Mouse (Mus musculus) G1E (cell line): ENCODE results near the gene Inhbb. TPM values are rescaled to one million over a fixed set of nuclear protein-coding genes. Genes with fewer than 3 reads are reported as not detected.

Experiments
- ATAC-seq: 2 replicates; pipeline ENCODE4 v1.8.0; 2016; ENCODE audit warnings: mild to moderate bottlenecking; ENCODE audit not compliant: insufficient number of reproducible peaks, poor library complexity, low FRiP score, severe bottlenecking; ENCODE audit errors: extremely low read depth
- DNase-seq: peaks from one replicate; pipeline ENCODE4 v3.0.0; 2012; ENCODE audit warnings: low spot score
- H3K27me3 ChIP-seq: 2 replicates; pipeline ENCODE4 v1.6.1; 2012; ENCODE audit warnings: mild to moderate bottlenecking, low read length, inconsistent platforms; ENCODE audit not compliant: insufficient read depth
- H3K36me3 ChIP-seq: replicated peaks from 2 replicates; pipeline ENCODE3; 2012; ENCODE audit warnings: mild to moderate bottlenecking, inconsistent platforms
- H3K4me1 ChIP-seq: 2 replicates; pipeline ENCODE4 v1.6.1; 2012; ENCODE audit warnings: low read depth, low read length, inconsistent platforms, mixed read lengths; ENCODE audit not compliant: insufficient read depth
- H3K4me3 ChIP-seq: 2 replicates; pipeline ENCODE4 v1.5.1; 2012; ENCODE audit warnings: low read depth, mild to moderate bottlenecking, inconsistent platforms, low read length, moderate library complexity, mixed read lengths
- H3K9me3 ChIP-seq: replicated peaks from 2 replicates; pipeline ENCODE4 v1.6.1; 2012; ENCODE audit warnings: inconsistent platforms
- CTCF ChIP-seq: IDR thresholded peaks from 2 replicates; pipeline ENCODE4 v1.5.1; 2012; ENCODE audit warnings: low read depth, low read length, inconsistent platforms, mixed read lengths
- GATA1 ChIP-seq: IDR thresholded peaks from 2 replicates; pipeline ENCODE4 v1.6.1; 2012; ENCODE audit warnings: borderline replicate concordance, low read length, inconsistent platforms, mixed read lengths
- GATA2 ChIP-seq: IDR thresholded peaks from 2 replicates; pipeline ENCODE4 v1.6.1; 2012; ENCODE audit warnings: low read depth, low read length, inconsistent platforms, borderline replicate concordance
- POLR2AphosphoS5 ChIP-seq: IDR thresholded peaks from 2 replicates; pipeline ENCODE4 v1.6.1; 2012; ENCODE audit warnings: low read depth, low read length, inconsistent platforms; ENCODE audit not compliant: insufficient replicate concordance
- TAL1 ChIP-seq: conservative IDR thresholded peaks from 2 replicates; pipeline ENCODE4 v1.6.1; 2012; ENCODE audit warnings: low read depth, low read length, inconsistent platforms, mixed read lengths
- polyA plus RNA-seq: library from polyadenylated mRNA; stranded (reverse); fragments of >175 nt; gene quantifications from 2 replicates; pipeline ENCODE4 v1.2.3, GENCODE M21; 2012
- total RNA-seq, 2 experiments: library from RNA; stranded (forward) in 1 of 2; stranded (reverse) in 1 of 2; fragments of 200-1000 nt in 1 of 2; fragments of >200 nt in 1 of 2; fragmentation: Nextera tagmentation in 1 of 2; gene quantifications; 2 replicates each; pipeline ENCODE4 v1.2.3; 2014 to 2017

Inhbb gene
- total and polyA plus RNA-seq, 3 experiments: 0.05 TPM; not detected in 2

DNA sequence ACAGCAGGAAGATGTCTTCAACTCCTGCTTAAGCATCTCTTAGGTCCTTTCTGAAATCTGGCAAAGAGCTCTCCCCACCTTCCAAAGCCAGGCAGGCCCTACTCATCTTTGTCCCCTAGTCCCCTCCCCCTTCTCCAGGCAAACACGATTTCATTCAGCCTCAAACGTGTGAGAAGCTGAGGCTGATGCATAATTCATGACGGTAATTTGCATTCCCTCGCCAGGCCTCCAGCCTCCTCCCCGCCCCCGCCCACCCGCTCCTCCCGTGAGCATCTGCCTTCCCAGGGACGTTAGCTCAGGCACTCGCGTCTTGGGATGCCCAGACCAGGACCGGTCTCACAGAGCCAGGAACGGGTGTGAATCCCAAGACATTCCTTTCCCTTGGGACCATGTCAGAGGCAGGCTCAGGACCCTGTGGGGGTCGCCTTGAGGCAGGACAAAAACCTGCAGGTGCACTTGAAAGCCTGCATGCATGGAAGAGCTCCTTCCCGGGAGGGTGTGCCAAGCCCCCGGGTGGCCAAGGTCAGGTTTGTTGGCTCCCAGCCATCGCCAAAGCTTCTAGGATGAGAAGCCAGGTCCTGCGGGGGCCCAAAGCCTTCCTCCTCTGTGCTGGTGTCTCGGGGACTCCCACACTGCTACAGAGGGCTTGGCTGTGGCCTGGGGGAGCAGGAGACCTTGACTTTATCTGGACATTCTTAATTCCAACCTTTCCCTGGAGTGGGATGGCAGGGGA, 33.2 kb downstream of the Inhbb start:
- Histone ChIP-seq H3K36me3 (no peaks in the 10 kb centered on the region), H3K4me3 (no peak overlapping the region), H3K27me3 (no peaks in the 10 kb centered on the region), H3K9me3 (peaks cover 60% of the 10 kb centered on the region), H3K4me1 (no peaks in the 10 kb centered on the region)
- ATAC-seq (no peak), DNase-seq (no peak)
- TF ChIP-seq GATA2: no peak
- TF ChIP-seq POLR2AphosphoS5: no peak
- no peak for TF ChIP-seq CTCF
- TF ChIP-seq TAL1: no peak
- TF ChIP-seq GATA1: no peak

DNA sequence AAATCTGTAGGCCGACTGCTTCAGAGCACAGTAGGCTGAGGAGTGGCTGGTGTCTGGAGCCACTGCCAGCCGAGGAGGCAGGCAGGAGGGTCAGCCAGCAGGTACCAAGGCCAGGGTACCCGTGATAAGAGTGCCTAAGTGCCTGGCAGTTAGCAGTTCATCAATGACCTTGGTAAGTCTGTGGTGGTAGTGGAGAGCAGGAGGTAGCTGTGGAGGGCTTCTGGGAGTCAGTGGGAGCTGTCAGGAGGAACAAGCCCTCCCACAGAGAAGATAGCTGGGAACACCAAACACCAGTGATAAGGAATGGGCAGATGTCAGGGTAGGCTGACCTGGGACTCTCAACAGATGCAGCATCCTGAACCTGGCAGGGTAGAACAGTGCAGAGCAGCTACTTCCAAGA, 35.7 kb downstream of the Inhbb start:
- DNase-seq (no peak), ATAC-seq (no peak)
- Histone ChIP-seq H3K4me1 (no peaks in the 10 kb centered on the region), H3K9me3 (peaks cover 63% of the 10 kb centered on the region), H3K36me3 (no peaks in the 10 kb centered on the region), H3K4me3 (no peak overlapping the region), H3K27me3 (no peaks in the 10 kb centered on the region)
- TF ChIP-seq GATA2: no peak
- no peak for TF ChIP-seq CTCF
- no peak for TF ChIP-seq TAL1
- TF ChIP-seq GATA1: no peak
- no peak for TF ChIP-seq POLR2AphosphoS5

DNA sequence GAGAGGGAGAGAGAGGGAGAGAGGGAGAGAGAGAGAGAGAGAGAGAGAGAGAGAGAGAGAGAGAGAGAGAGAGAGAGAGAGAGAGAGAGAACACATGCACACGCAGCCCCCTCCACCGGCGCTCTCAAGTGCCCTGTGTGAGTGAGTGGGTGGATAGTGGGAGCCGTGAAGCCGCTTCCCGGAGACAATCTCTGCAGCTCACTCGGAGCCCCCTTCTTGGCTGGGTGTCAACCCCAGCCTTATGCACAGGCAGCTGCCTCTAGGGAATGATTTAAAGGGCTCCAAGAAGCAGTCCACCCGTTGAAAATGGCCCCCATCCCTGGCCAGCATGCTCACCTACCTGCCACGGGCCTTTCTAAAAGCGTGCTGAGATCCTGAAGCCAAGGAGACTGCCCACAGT, 38.1 kb downstream of the Inhbb start:
- no peak for DNase-seq
- H3K36me3 ChIP-seq: no peaks in the 10 kb centered on the region

DNA sequence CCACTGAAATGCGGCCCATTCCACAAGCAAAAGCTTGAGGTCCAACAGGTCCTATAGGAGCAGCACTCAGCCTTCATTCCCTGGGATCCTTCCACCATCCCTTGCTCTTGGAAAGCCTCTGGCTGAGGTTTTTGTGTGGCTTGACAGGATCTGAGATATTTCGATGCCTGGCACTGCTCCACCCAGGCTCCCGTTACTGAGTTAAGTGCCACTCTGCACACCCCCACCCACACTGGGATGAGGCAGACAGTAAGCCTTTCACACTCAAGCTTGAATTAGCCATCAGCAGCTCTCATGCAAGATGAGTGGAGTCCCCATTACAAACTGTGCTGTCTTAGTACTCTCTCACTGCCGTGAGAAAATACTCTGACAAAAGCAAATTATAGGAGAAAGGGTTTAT, 41.4 kb downstream of the Inhbb start:
- peaks cover 63% of the 10 kb centered on the region for H3K9me3 ChIP-seq
- no peaks in the 10 kb centered on the region for H3K4me1 ChIP-seq
- no peaks in the 10 kb centered on the region for H3K36me3 ChIP-seq
- TF ChIP-seq TAL1 (no peak), POLR2AphosphoS5 (no peak), GATA2 (no peak), GATA1 (no peak), CTCF (no peak)
- ATAC-seq (no peak), DNase-seq (no peak)
- no peaks in the 10 kb centered on the region for H3K27me3 ChIP-seq
- H3K4me3 ChIP-seq: no peak overlapping the region

More for the DNA sequence above, 38.1 kb downstream of the Inhbb start:
- TF ChIP-seq GATA1 (no peak), POLR2AphosphoS5 (no peak), CTCF (no peak), GATA2 (no peak), TAL1 (no peak)
- no peak overlapping the region for H3K4me3 ChIP-seq
- no peaks in the 10 kb centered on the region for H3K4me1 ChIP-seq
- ATAC-seq: no peak
- no peaks in the 10 kb centered on the region for H3K27me3 ChIP-seq
- peaks cover 65% of the 10 kb centered on the region for H3K9me3 ChIP-seq

DNA sequence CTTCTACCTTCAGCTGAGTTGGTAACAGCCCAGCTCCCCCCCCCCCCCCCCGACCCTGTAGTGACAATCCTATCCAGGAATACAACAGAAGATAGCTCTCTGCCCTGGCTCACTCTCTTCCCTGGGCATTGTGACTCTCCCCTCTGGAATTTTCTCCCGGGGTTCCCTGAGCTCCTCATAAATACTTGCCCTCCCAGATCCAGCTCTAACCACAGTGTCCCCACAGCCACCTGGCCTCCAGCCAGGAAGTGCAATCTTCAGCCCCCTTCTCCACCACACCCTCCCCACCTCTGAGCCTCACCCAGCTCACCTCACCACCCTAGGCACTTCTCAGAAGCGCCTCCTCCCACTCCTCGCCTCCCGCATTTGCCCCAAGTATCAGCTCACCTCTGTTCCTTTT, 46.7 kb downstream of the Inhbb start:
- Histone ChIP-seq H3K27me3 (no peaks in the 10 kb centered on the region), H3K9me3 (peaks cover 38% of the 10 kb centered on the region), H3K4me3 (no peak overlapping the region), H3K4me1 (no peaks in the 10 kb centered on the region), H3K36me3 (no peaks in the 10 kb centered on the region)
- no peak for TF ChIP-seq GATA2
- DNase-seq: no peak
- no peak for ATAC-seq

DNA sequence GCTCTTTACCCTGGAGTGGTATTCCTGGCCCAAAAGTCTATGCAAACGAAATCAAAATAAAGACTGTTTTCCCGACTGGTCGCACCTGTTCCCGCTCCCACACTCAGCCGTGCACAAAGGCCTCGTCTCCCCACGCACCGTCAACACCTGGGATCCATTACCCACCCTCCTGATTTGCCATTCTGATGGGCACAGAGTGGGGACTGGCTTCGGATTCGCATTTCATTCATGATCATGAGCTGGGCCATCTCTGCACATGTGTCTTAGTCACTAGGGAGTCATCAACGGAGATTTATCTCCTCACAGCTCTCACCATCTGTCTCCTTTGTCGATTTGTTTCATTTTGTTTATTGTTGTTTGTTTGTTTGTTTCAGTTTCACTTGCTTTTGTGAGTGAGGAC, 54.5 kb downstream of the Inhbb start:
- Histone ChIP-seq H3K4me3 (no peak overlapping the region), H3K4me1 (no peaks in the 10 kb centered on the region), H3K27me3 (no peaks in the 10 kb centered on the region), H3K36me3 (no peaks in the 10 kb centered on the region), H3K9me3 (peaks cover 32% of the 10 kb centered on the region)
- DNase-seq: no peak
- ATAC-seq: no peak
- TF ChIP-seq CTCF: no peak
- no peak for TF ChIP-seq GATA2
- TF ChIP-seq GATA1: no peak
- TF ChIP-seq POLR2AphosphoS5: no peak
- no peak for TF ChIP-seq TAL1

DNA sequence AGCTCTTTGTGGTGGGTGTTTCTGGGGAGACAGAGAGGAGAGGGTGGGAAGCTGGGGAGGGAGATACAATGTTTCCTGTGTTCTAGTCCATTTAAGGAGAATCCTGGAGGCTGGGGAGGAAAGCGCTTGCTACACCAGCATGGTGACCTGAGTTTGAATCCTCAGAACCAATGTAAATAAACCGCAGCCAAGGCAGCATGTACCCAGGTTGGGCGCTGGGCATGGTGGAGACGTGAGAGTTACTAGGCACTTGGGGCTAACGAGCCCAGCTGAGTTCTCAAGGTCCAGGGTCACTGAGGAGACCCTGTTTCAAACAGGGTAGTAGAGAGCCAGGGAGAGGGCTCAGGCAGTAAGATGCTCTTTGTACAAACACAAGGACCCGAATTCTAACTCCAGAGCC, 55.7 kb downstream of the Inhbb start:
- H3K4me3 ChIP-seq: no peak overlapping the region
- ATAC-seq (no peak), DNase-seq (no peak)
- H3K4me1 ChIP-seq: no peaks in the 10 kb centered on the region
- H3K9me3 ChIP-seq: peaks cover 38% of the 10 kb centered on the region
- TF ChIP-seq CTCF: no peak
- H3K27me3 ChIP-seq: no peaks in the 10 kb centered on the region
- H3K36me3 ChIP-seq: no peaks in the 10 kb centered on the region

Other genes starting within 250 kb of the Inhbb start
- 37.4 and 39.9 TPM in 2 replicates for gene Ralb, start 82.5 kb upstream of the Inhbb start, total RNA-seq (2014; fragmentation: Nextera tagmentation)
- 91.8 and 97.4 TPM in 2 replicates for gene Ralb, start 82.5 kb upstream of the Inhbb start, total RNA-seq (2017)
- gene Ralb, start 82.5 kb upstream of the Inhbb start, polyA plus RNA-seq: 51.5 and 60.5 TPM in 2 replicates
- gene Tmem185b, start 103.9 kb upstream of the Inhbb start, total RNA-seq (2014; fragmentation: Nextera tagmentation): 17.5 and 27.7 TPM in 2 replicates
- gene Tmem185b, start 103.9 kb upstream of the Inhbb start, total RNA-seq (2017): 33.8 and 35.9 TPM in 2 replicates
- 58.0 and 72.1 TPM in 2 replicates for gene Tmem185b, start 103.9 kb upstream of the Inhbb start, polyA plus RNA-seq
- 71.5 and 81.8 TPM in 2 replicates for gene Epb41l5, start 226.8 kb upstream of the Inhbb start, total RNA-seq (2014; fragmentation: Nextera tagmentation)
- 18.5 and 22.5 TPM in 2 replicates for gene Epb41l5, start 226.8 kb upstream of the Inhbb start, total RNA-seq (2017)
- 4.3 and 7.4 TPM in 2 replicates for gene Epb41l5, start 226.8 kb upstream of the Inhbb start, polyA plus RNA-seq